Mouse (Mus musculus) CH12.LX (cell line): ENCODE results near the gene Dab1. TPM values are rescaled to one million over a fixed set of nuclear protein-coding genes. Genes with fewer than 3 reads are reported as not detected.

Source experiments
- DNase-seq: peaks from one replicate; pipeline ENCODE4 v3.0.0-alpha.2; 2013; ENCODE audit errors: extremely low read depth
- H3K27ac ChIP-seq: 2 replicates; pipeline ENCODE4 v1.5.1; 2012; ENCODE audit warnings: low read depth, mild to moderate bottlenecking, control low read depth, moderate library complexity; ENCODE audit not compliant: insufficient read depth
- H3K27me3 ChIP-seq: replicated peaks from 2 replicates; pipeline ENCODE3; 2012; ENCODE audit warnings: inconsistent platforms
- H3K36me3 ChIP-seq, 2 experiments: replicated peaks in 1 of 2; 2 replicates each; pipeline versions ENCODE3 to v1.6.1; 2012; ENCODE audit warnings: inconsistent platforms in 1 of 2, low read length in 1 of 2, mild to moderate bottlenecking in 1 of 2, mixed read lengths in 1 of 2, moderate library complexity in 1 of 2; ENCODE audit not compliant: control insufficient read depth in 1 of 2, insufficient read depth in 1 of 2
- H3K4me1 ChIP-seq, 2 experiments: 2 replicates each; pipeline ENCODE4 v1.6.1; 2012; ENCODE audit warnings: inconsistent platforms in 1 of 2, moderate library complexity in 1 of 2; ENCODE audit not compliant: insufficient read depth in 2 of 2, control insufficient read depth in 1 of 2
- H3K4me2 ChIP-seq: 2 replicates; pipeline ENCODE4 v1.6.1; 2012; ENCODE audit warnings: low read depth, mild to moderate bottlenecking, control low read depth; ENCODE audit not compliant: poor library complexity, insufficient read depth, severe bottlenecking
- H3K4me3 ChIP-seq, 3 experiments: fragments of 150-350 bp in 1 of 3; sonication (generic) in 1 of 3; replicated peaks in 1 of 3; 2 replicates each; pipeline versions ENCODE3 to v1.5.1; 2011 to 2012; ENCODE audit warnings: low read depth in 2 of 3, low read length in 2 of 3, mild to moderate bottlenecking in 2 of 3, moderate library complexity in 2 of 3, control low read depth in 1 of 3, improper control_type of control experiment in 1 of 3, inconsistent platforms in 1 of 3, mixed read lengths in 1 of 3; ENCODE audit not compliant: poor library complexity in 1 of 3
- H3K79me2 ChIP-seq: replicated peaks from 2 replicates; pipeline ENCODE4 v1.6.1; 2012; ENCODE audit warnings: mild to moderate bottlenecking, moderate library complexity; ENCODE audit not compliant: control insufficient read depth, poor library complexity, insufficient read depth, severe bottlenecking; ENCODE audit errors: extremely low read depth
- H3K9ac ChIP-seq: 2 replicates; pipeline ENCODE4 v1.6.1; 2012; ENCODE audit warnings: low read depth, mild to moderate bottlenecking, control low read depth, moderate library complexity; ENCODE audit not compliant: insufficient read depth
- H3K9me3 ChIP-seq: replicated peaks from 2 replicates; pipeline ENCODE3; 2012; ENCODE audit warnings: low read length, inconsistent platforms, mixed read lengths
- CHD1 ChIP-seq: IDR thresholded peaks from 2 replicates; pipeline ENCODE4 v1.6.1; 2012; ENCODE audit warnings: low read depth, low read length, improper control_type of control experiment, inconsistent platforms
- CTCF ChIP-seq, 2 experiments: IDR thresholded peaks in 1 of 2; conservative IDR thresholded peaks in 1 of 2; 2 replicates each; pipeline ENCODE4 v1.5.1; 2011 to 2012; ENCODE audit warnings: low read depth in 2 of 2, low read length in 2 of 2, improper control_type of control experiment in 1 of 2, inconsistent platforms in 1 of 2, mild to moderate bottlenecking in 1 of 2, moderate library complexity in 1 of 2
- ELF1 ChIP-seq: IDR thresholded peaks from 2 replicates; pipeline ENCODE4 v1.6.1; 2014; ENCODE audit warnings: low read depth, mild to moderate bottlenecking, inconsistent platforms, low read length, improper control_type of control experiment
- EP300 ChIP-seq: IDR thresholded peaks from 2 replicates; pipeline ENCODE4 v1.6.1; 2011; ENCODE audit warnings: low read length, improper control_type of control experiment
- IRF4 ChIP-seq: IDR thresholded peaks from 2 replicates; pipeline ENCODE4 v1.6.1; 2014; ENCODE audit warnings: low read depth, mild to moderate bottlenecking, inconsistent platforms, low read length, improper control_type of control experiment
- JUND ChIP-seq: conservative IDR thresholded peaks from 2 replicates; pipeline ENCODE4 v1.6.1; 2011; ENCODE audit warnings: low read depth, low read length, improper control_type of control experiment
- MAX ChIP-seq: IDR thresholded peaks from 2 replicates; pipeline ENCODE4 v1.6.1; 2011; ENCODE audit warnings: low read length, improper control_type of control experiment
- MEF2A ChIP-seq: IDR thresholded peaks from 2 replicates; pipeline ENCODE4 v1.6.1; 2014; ENCODE audit warnings: low read depth, mild to moderate bottlenecking, inconsistent platforms, low read length, improper control_type of control experiment, borderline replicate concordance
- MXI1 ChIP-seq: IDR thresholded peaks from 2 replicates; pipeline ENCODE4 v1.6.1; 2011; ENCODE audit warnings: mild to moderate bottlenecking, low read depth, low read length, improper control_type of control experiment
- MYC ChIP-seq: IDR thresholded peaks from 2 replicates; pipeline ENCODE4 v1.6.1; 2011; ENCODE audit warnings: low read depth, mild to moderate bottlenecking, improper control_type of control experiment, low read length
- PAX5 ChIP-seq: IDR thresholded peaks from 2 replicates; pipeline ENCODE4 v1.6.1; 2012; ENCODE audit warnings: low read length, inconsistent platforms, mixed read lengths
- POLR2A ChIP-seq: IDR thresholded peaks from 2 replicates; pipeline ENCODE4 v1.6.1; 2011; ENCODE audit warnings: low read depth, mild to moderate bottlenecking, improper control_type of control experiment, low read length
- RAD21 ChIP-seq: IDR thresholded peaks from 2 replicates; pipeline ENCODE4 v1.6.1; 2011; ENCODE audit warnings: low read depth, mild to moderate bottlenecking, low read length, improper control_type of control experiment, moderate library complexity
- RCOR1 ChIP-seq: conservative IDR thresholded peaks from 2 replicates; pipeline ENCODE4 v1.6.1; 2012; ENCODE audit warnings: low read depth, mild to moderate bottlenecking, inconsistent platforms, low read length, improper control_type of control experiment
- SIN3A ChIP-seq: IDR thresholded peaks from 2 replicates; pipeline ENCODE4 v1.6.1; 2012; ENCODE audit warnings: low read length, improper control_type of control experiment, inconsistent platforms
- TBP ChIP-seq: conservative IDR thresholded peaks from 2 replicates; pipeline ENCODE4 v1.6.1; 2011; ENCODE audit warnings: low read depth, low read length, improper control_type of control experiment
- USF2 ChIP-seq: conservative IDR thresholded peaks from 2 replicates; pipeline ENCODE4 v1.6.1; 2011; ENCODE audit warnings: low read depth, low read length, improper control_type of control experiment
- ZKSCAN1 ChIP-seq: IDR thresholded peaks from 2 replicates; pipeline ENCODE4 v1.6.1; 2012; ENCODE audit warnings: low read depth, inconsistent platforms, low read length, improper control_type of control experiment, borderline replicate concordance
- dilution Hi-C: fragments of 300-500 bp; cut with MboI; formaldehyde crosslinking; loops from 2 replicates; pipeline ENCODE4 v1.14.3; 2020; ENCODE audit warnings: low sequenced_read_pairs; ENCODE audit not compliant: extremely low pct_unique_long_range_greater_than_20kb, extremely low pct_ligation_motif_present
- in situ Hi-C: fragments of 300-500 bp; cut with MboI; formaldehyde crosslinking; loops from 3 replicates; pipeline ENCODE4 v1.14.3; 2019; ENCODE audit warnings: low sequenced_read_pairs, low pct_ligation_motif_present, low pct_unique_long_range_greater_than_20kb, mixed read lengths
- polyA plus RNA-seq: library from polyadenylated mRNA; unstranded; fragments of >175 nt; gene quantifications from 2 replicates; pipeline ENCODE4 v1.2.1, GENCODE M21; 2012; ENCODE audit warnings: low read depth; ENCODE audit not compliant: insufficient read length
- total RNA-seq, 2 experiments: library from RNA; depleted of rRNA; stranded (reverse); fragments of 300-350 nt in 1 of 2; fragments of >200 nt in 1 of 2; gene quantifications; 2 replicates each; pipeline ENCODE4 v1.2.3; 2012 to 2014

Gene Dab1
- total and polyA plus RNA-seq, 3 experiments = not detected

- Histone ChIP-seq H3K79me2 (no peaks in the 10 kb centered on the region), H3K4me1 (no peaks in the 10 kb centered on the region), H3K4me3 (no peak overlapping the region), H3K27me3 (no peaks in the 10 kb centered on the region), H3K27ac (no peak overlapping the region), H3K4me2 (no peak overlapping the region), H3K36me3 (no peaks in the 10 kb centered on the region), H3K9me3 (peaks cover 27% of the 10 kb centered on the region), H3K9ac (no peak overlapping the region)
- dilution Hi-C loops (no loop called here), in situ Hi-C loops (no loop called here)
- no peak for DNase-seq
- no peak for TF ChIP-seq ELF1
- no peak for TF ChIP-seq RAD21
- TF ChIP-seq RCOR1 = no peak
- TF ChIP-seq TBP = no peak
- no peak for TF ChIP-seq USF2
- no peak for TF ChIP-seq CTCF (conservative IDR thresholded peaks at IDR 0.05 in 1 of 2, IDR thresholded peaks at IDR 0.05 in 1 of 2; ENCODE audit: low read depth in 2 of 2, low read length in 2 of 2)
- no peak for TF ChIP-seq SIN3A
- no peak for TF ChIP-seq ZKSCAN1
- no peak for TF ChIP-seq JUND
- no peak for TF ChIP-seq EP300
- no peak for TF ChIP-seq MYC
- TF ChIP-seq MXI1 = no peak
- no peak for TF ChIP-seq MAX
- no peak for TF ChIP-seq IRF4
- TF ChIP-seq CHD1 = no peak
- TF ChIP-seq POLR2A = no peak
These were observed 1051.6 kb downstream of the Dab1 start for GRCm38 (mm10) chr4:104670741-104671140.

GRCm38 (mm10) chr4:104673317-104673716 is 1054.2 kb downstream of the Dab1 start:
- H3K4me1 ChIP-seq = peaks cover 0 to 7% of the 10 kb centered on the region in 2 experiments; a peak in 1 of 4 replicates
- no peak overlapping the region for H3K4me2 ChIP-seq
- H3K36me3 ChIP-seq = no peaks in the 10 kb centered on the region
- no peak for DNase-seq
- no peaks in the 10 kb centered on the region for H3K79me2 ChIP-seq
- dilution Hi-C loops (no loop called here), in situ Hi-C loops (no loop called here)
- H3K27ac ChIP-seq = no peak overlapping the region
- H3K27me3 ChIP-seq = no peaks in the 10 kb centered on the region
- no peak overlapping the region for H3K9ac ChIP-seq
- H3K9me3 ChIP-seq = peaks cover 24% of the 10 kb centered on the region
- no peak overlapping the region for H3K4me3 ChIP-seq
- TF ChIP-seq JUND (no peak), MEF2A (no peak), PAX5 (no peak)
